Mouse (Mus musculus): ENCODE results near the gene Gm17949.

- no peak for TF ChIP-seq GATA1 (IDR thresholded peaks at IDR 0.05; ENCODE audit: borderline replicate concordance, low read length)
- TF ChIP-seq FLI1 (IDR thresholded peaks at IDR 0.05; ENCODE audit: low read length), result no peak
These were observed 41.2 kb upstream of the Gm17949 start for GRCm38 (mm10) chr17:56970081-56970480.

All from megakaryocyte, embryonic 14.5 days (primary cell).